Mouse (Mus musculus) layer of hippocampus, postnatal 36 days (tissue): ENCODE data around the gene Nup50. TPM values are rescaled to one million over a fixed set of nuclear protein-coding genes. Genes with fewer than 3 reads are reported as not detected.
A peak's percentile ranks its signal among the peaks of the same experiment; 100 is the strongest.

Source experiments
- DNase-seq, 2 experiments: peaks; one replicate each; pipeline ENCODE4 v3.0.0; 2022
- total RNA-seq, 2 experiments: library from RNA; stranded (reverse); gene quantifications; 2 replicates each; pipeline ENCODE4 v1.2.3; 2021

Nup50 gene
- total RNA-seq, 2 experiments from 2014 or later = 33.5 to 36.5 TPM

GRCm38 (mm10) chr15:84953259-84953658 lies 30.0 kb downstream of the Nup50 start:
- DNase-seq = no peak

GRCm38 (mm10) chr15:84957851-84958250 lies 34.6 kb downstream of the Nup50 start:
- DNase-seq = peak; percentile 75 to 78

- no peak for DNase-seq
Observed at GRCm38 (mm10) chr15:84958331-84958730, 35.1 kb downstream of the Nup50 start.

- DNase-seq = no peak
Observed at GRCm38 (mm10) chr15:84959891-84960290, 36.7 kb downstream of the Nup50 start.

- peak in 1 of 2 experiments; percentile 53 for DNase-seq
Observed at GRCm38 (mm10) chr15:84960692-84961091, 37.5 kb downstream of the Nup50 start.

GRCm38 (mm10) chr15:84962518-84962917 lies 39.3 kb downstream of the Nup50 start:
- DNase-seq = no peak

GRCm38 (mm10) chr15:84964771-84965170 lies 41.6 kb downstream of the Nup50 start:
- no peak for DNase-seq

- no peak for DNase-seq
Observed at GRCm38 (mm10) chr15:84965575-84966360, 42.6 kb downstream of the Nup50 start.

GRCm38 (mm10) chr15:84968534-84968933 lies 45.3 kb downstream of the Nup50 start:
- DNase-seq = no peak

GRCm38 (mm10) chr15:84972860-84973543 lies 49.8 kb downstream of the Nup50 start:
- peak in 1 of 2 experiments; percentile 56 for DNase-seq

- DNase-seq = no peak
Observed at GRCm38 (mm10) chr15:84973544-84973871, 50.3 kb downstream of the Nup50 start.

- peak; percentile 68 to 73 for DNase-seq
Observed at GRCm38 (mm10) chr15:84975729-84976128, 52.5 kb downstream of the Nup50 start.

GRCm38 (mm10) chr15:84981609-84982313 lies 58.5 kb downstream of the Nup50 start:
- no peak for DNase-seq

- DNase-seq = no peak
Observed at GRCm38 (mm10) chr15:84982888-84983287, 59.7 kb downstream of the Nup50 start.

GRCm38 (mm10) chr15:84983721-84984120 lies 60.5 kb downstream of the Nup50 start:
- no peak for DNase-seq

- DNase-seq = no peak
Observed at GRCm38 (mm10) chr15:84985516-84986160, 62.4 kb downstream of the Nup50 start.

- no peak for DNase-seq
Observed at GRCm38 (mm10) chr15:84986171-84987019, 63.2 kb downstream of the Nup50 start.

- DNase-seq = no peak
Observed at GRCm38 (mm10) chr15:84987020-84987815, 64.0 kb downstream of the Nup50 start.

- peak; percentile 85 to 86 for DNase-seq
Observed at GRCm38 (mm10) chr15:84987874-84988825, 64.9 kb downstream of the Nup50 start, which contains the start of gene 5031439G07Rik. TSS of gene 5031439G07Rik (minus strand) at chr15:84988551.

- no peak for DNase-seq
Observed at GRCm38 (mm10) chr15:84989098-84989497, 65.9 kb downstream of the Nup50 start.
